Mouse (Mus musculus): ENCODE measurements at regions not wholly inside any gene's neighbourhood (a gene's known extent, or its start where the extent isn't known, plus 50 kb on each side); places are given as distances from the start of the nearest gene placed in this dataset.

DNA sequence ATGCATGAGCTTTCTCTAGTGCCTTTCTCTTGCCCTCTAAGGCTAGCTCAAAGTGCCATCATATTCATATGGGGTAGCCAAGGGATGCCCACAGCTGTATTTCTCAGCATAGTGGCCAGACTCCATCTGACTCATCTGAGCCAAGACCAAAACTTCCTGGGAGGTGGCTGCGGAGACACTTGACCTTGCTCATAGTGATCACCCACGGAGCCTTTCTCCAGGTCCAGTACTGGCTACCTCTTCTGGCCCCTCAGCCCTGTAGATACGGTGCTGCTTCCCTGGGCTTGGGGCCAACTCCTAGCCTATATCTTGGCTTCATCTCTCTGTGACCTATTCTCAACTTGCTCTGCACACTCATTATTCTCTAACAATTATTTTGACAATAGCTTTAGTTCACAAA, 122.6 kb upstream of the Ncam1 start:
- Histone ChIP-seq H3K4me1 (replicated peaks; ENCODE audit: control insufficient read depth, insufficient read depth, low read length) (no peaks in the 10 kb centered on the region), H3K27ac (ENCODE audit: low read depth, low read length) (no peak overlapping the region), H3K36me3 (ENCODE audit: control insufficient read depth, insufficient read depth) (no peaks in the 10 kb centered on the region), H3K9ac (ENCODE audit: low read depth, low read length) (no peak overlapping the region), H3K4me3 (ENCODE audit: low read depth, low read length) (no peak overlapping the region), H3K9me3 (ENCODE audit: control insufficient read depth) (no peaks in the 10 kb centered on the region), H3K4me2 (replicated peaks; ENCODE audit: low read depth) (no peak overlapping the region), H3K27me3 (replicated peaks; ENCODE audit: control insufficient read depth, insufficient read depth, low read length) (no peaks in the 10 kb centered on the region)
- ATAC-seq = no peak
- TF ChIP-seq CTCF (IDR thresholded peaks at IDR 0.05; ENCODE audit: low read depth) = no peak
- WGBS = 76% methylated on average over 3 of the region's 3 CpGs

DNA sequence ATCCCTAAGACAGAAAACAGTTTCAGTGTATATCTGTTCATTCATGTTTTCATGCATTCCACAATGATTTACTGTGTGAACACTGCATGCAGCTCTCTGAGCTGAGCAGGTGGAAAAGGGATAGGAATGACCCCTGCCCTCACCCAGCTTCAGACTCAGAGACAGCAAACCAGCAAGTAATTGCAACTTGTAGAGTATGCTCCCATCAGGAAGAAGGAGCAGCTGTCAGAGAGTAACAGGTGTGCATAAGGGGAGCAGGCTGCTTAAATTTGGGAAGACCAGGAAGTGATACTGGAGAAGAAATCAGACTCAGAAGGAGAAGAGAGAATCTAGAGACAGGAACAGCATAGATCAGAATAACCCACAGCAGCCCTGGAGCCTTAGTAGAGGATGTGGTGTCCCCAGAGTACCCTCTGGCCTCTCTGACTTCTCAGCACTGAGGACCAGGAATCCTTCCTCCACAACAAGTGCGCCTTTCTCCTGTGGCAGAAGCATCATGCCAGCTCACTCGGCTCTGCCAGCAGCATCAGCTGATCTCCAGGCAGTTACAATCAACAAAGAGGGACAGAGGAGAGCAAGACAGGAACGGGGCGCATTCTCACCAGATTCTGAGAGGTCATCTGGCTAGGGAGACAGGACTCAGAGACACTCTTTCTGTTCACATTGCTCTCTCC, 116.5 kb upstream of the Ncam1 start:
- no peak for TF ChIP-seq CTCF (IDR thresholded peaks at IDR 0.05; ENCODE audit: low read depth)
- ATAC-seq = no peak
- Histone ChIP-seq H3K4me3 (ENCODE audit: low read depth, low read length) (no peak overlapping the region), H3K36me3 (ENCODE audit: control insufficient read depth, insufficient read depth) (no peaks in the 10 kb centered on the region), H3K4me2 (replicated peaks; ENCODE audit: low read depth) (no peak overlapping the region), H3K4me1 (replicated peaks; ENCODE audit: control insufficient read depth, insufficient read depth, low read length) (no peaks in the 10 kb centered on the region), H3K9me3 (ENCODE audit: control insufficient read depth) (no peaks in the 10 kb centered on the region), H3K27ac (ENCODE audit: low read depth, low read length) (no peak overlapping the region), H3K27me3 (replicated peaks; ENCODE audit: control insufficient read depth, insufficient read depth, low read length) (no peaks in the 10 kb centered on the region), H3K9ac (ENCODE audit: low read depth, low read length) (no peak overlapping the region)
- 79% methylated on average over 4 of the region's 4 CpGs for WGBS

- no peaks in the 10 kb centered on the region for H3K27me3 ChIP-seq (replicated peaks; ENCODE audit: control insufficient read depth, insufficient read depth, low read length)
- ATAC-seq = no peak
- H3K36me3 ChIP-seq (ENCODE audit: control insufficient read depth, insufficient read depth) = no peaks in the 10 kb centered on the region
- H3K27ac ChIP-seq (ENCODE audit: low read depth, low read length) = no peak overlapping the region
- H3K9me3 ChIP-seq (ENCODE audit: control insufficient read depth) = no peaks in the 10 kb centered on the region
- H3K4me2 ChIP-seq (replicated peaks; ENCODE audit: low read depth) = no peak overlapping the region
- H3K4me3 ChIP-seq (ENCODE audit: low read depth, low read length) = no peak overlapping the region
- no peaks in the 10 kb centered on the region for H3K4me1 ChIP-seq (replicated peaks; ENCODE audit: control insufficient read depth, insufficient read depth, low read length)
- no peak for TF ChIP-seq CTCF (IDR thresholded peaks at IDR 0.05; ENCODE audit: low read depth)
- no peak overlapping the region for H3K9ac ChIP-seq (ENCODE audit: low read depth, low read length)
- 87% methylated on average over 4 of the region's 4 CpGs for WGBS
Observed at GRCm38 (mm10) chr9:49913677-49914076, 115.0 kb upstream of the Ncam1 start.

GRCm38 (mm10) chr9:49912306-49912705, 113.6 kb upstream of the Ncam1 start:
- 83% methylated on average over 1 of the region's 1 CpGs for WGBS
- no peak for ATAC-seq
- Histone ChIP-seq H3K27ac (ENCODE audit: low read depth, low read length) (no peak overlapping the region), H3K4me2 (replicated peaks; ENCODE audit: low read depth) (no peak overlapping the region), H3K9ac (ENCODE audit: low read depth, low read length) (no peak overlapping the region), H3K27me3 (replicated peaks; ENCODE audit: control insufficient read depth, insufficient read depth, low read length) (no peaks in the 10 kb centered on the region), H3K36me3 (ENCODE audit: control insufficient read depth, insufficient read depth) (no peaks in the 10 kb centered on the region), H3K9me3 (ENCODE audit: control insufficient read depth) (no peaks in the 10 kb centered on the region), H3K4me1 (replicated peaks; ENCODE audit: control insufficient read depth, insufficient read depth, low read length) (no peaks in the 10 kb centered on the region), H3K4me3 (ENCODE audit: low read depth, low read length) (no peak overlapping the region)
- no peak for TF ChIP-seq CTCF (IDR thresholded peaks at IDR 0.05; ENCODE audit: low read depth)

DNA sequence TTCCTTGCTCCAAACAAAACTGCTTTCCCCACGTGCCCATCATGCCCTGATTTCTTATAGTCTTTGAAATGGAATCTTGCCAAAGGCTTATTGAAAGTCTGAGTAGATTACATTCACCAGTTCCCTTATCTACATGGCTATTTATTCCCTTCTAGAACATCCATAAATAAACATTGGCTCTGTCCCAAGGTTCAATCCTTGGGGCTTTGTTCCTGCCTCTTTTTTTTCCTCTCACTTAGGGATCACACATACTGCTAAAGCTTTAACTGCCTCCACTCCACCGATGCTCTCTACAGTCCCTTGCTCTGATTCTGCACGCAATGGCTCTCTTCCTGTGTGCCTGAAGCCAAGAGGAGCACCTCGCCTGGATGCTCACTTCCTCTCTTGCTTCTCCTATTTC, 107.6 kb upstream of the Ncam1 start:
- Histone ChIP-seq H3K27me3 (replicated peaks; ENCODE audit: control insufficient read depth, insufficient read depth, low read length) (no peaks in the 10 kb centered on the region), H3K36me3 (ENCODE audit: control insufficient read depth, insufficient read depth) (no peaks in the 10 kb centered on the region), H3K9ac (ENCODE audit: low read depth, low read length) (no peak overlapping the region), H3K4me3 (ENCODE audit: low read depth, low read length) (no peak overlapping the region), H3K27ac (ENCODE audit: low read depth, low read length) (no peak overlapping the region), H3K4me1 (replicated peaks; ENCODE audit: control insufficient read depth, insufficient read depth, low read length) (no peaks in the 10 kb centered on the region), H3K4me2 (replicated peaks; ENCODE audit: low read depth) (no peak overlapping the region), H3K9me3 (ENCODE audit: control insufficient read depth) (no peaks in the 10 kb centered on the region)
- no peak for ATAC-seq
- WGBS = 48% methylated on average over 4 of the region's 4 CpGs
- no peak for TF ChIP-seq CTCF (IDR thresholded peaks at IDR 0.05; ENCODE audit: low read depth)

GRCm38 (mm10) chr9:49905703-49906102, 107.0 kb upstream of the Ncam1 start:
- H3K4me1 ChIP-seq (replicated peaks; ENCODE audit: control insufficient read depth, insufficient read depth, low read length) = no peaks in the 10 kb centered on the region
- H3K4me2 ChIP-seq (replicated peaks; ENCODE audit: low read depth) = no peak overlapping the region
- H3K36me3 ChIP-seq (ENCODE audit: control insufficient read depth, insufficient read depth) = no peaks in the 10 kb centered on the region
- no peaks in the 10 kb centered on the region for H3K9me3 ChIP-seq (ENCODE audit: control insufficient read depth)
- no peak overlapping the region for H3K27ac ChIP-seq (ENCODE audit: low read depth, low read length)
- no peak overlapping the region for H3K9ac ChIP-seq (ENCODE audit: low read depth, low read length)
- no peak overlapping the region for H3K4me3 ChIP-seq (ENCODE audit: low read depth, low read length)
- no peaks in the 10 kb centered on the region for H3K27me3 ChIP-seq (replicated peaks; ENCODE audit: control insufficient read depth, insufficient read depth, low read length)
- WGBS = 73% methylated on average over 4 of the region's 4 CpGs
- ATAC-seq = no peak
- TF ChIP-seq CTCF (IDR thresholded peaks at IDR 0.05; ENCODE audit: low read depth) = no peak

GRCm38 (mm10) chr9:49898947-49899346, 100.2 kb upstream of the Ncam1 start:
- ATAC-seq = no peak
- 83% methylated on average over 5 of the region's 5 CpGs for WGBS
- H3K4me3 ChIP-seq (ENCODE audit: low read depth, low read length) = no peak overlapping the region

More at GRCm38 (mm10) chr9:49898947-49899346, 100.2 kb upstream of the Ncam1 start:
- Histone ChIP-seq H3K4me1 (replicated peaks; ENCODE audit: control insufficient read depth, insufficient read depth, low read length) (no peaks in the 10 kb centered on the region), H3K4me2 (replicated peaks; ENCODE audit: low read depth) (no peak overlapping the region), H3K36me3 (ENCODE audit: control insufficient read depth, insufficient read depth) (no peaks in the 10 kb centered on the region), H3K9ac (ENCODE audit: low read depth, low read length) (no peak overlapping the region), H3K27me3 (replicated peaks; ENCODE audit: control insufficient read depth, insufficient read depth, low read length) (no peaks in the 10 kb centered on the region), H3K27ac (ENCODE audit: low read depth, low read length) (no peak overlapping the region), H3K9me3 (ENCODE audit: control insufficient read depth) (no peaks in the 10 kb centered on the region)
- TF ChIP-seq CTCF (IDR thresholded peaks at IDR 0.05; ENCODE audit: low read depth) = no peak

Measured in intestine, postnatal 0 days (tissue).